Mouse (Mus musculus) kidney, postnatal 25 days (tissue): ENCODE results near the gene Ganc.
A peak's percentile ranks its signal among the peaks of the same experiment; 100 is the strongest.

Experiments used
- DNase-seq, 2 experiments: peaks; one replicate each; pipeline ENCODE4 v3.0.0; 2021; ENCODE audit warnings: mixed read lengths in 2 of 2

Gene Ganc

DNA sequence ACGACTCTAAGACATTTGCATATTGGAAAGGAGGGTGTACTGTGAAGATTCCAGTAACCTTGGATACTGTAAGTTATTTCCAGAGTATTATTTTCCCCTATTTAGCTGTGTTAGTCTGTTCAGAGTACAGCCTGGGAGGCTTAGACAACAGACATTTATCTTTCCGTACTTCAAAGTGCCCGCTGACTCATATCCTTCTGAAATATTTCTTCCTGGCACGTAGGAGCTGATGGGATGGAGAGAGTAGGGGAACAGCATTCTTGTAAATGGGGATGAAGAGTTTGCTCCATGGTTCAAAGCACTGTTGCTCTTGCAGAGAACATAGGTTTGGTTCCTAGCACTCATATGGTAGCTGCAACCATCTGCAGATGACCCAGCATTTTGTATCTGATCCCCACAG lies 48.9 kb downstream of the Ganc start:
- no peak for DNase-seq

- no peak for DNase-seq
Observed at GRCm38 (mm10) chr2:120454987-120455386, 51.3 kb downstream of the Ganc start.

DNA sequence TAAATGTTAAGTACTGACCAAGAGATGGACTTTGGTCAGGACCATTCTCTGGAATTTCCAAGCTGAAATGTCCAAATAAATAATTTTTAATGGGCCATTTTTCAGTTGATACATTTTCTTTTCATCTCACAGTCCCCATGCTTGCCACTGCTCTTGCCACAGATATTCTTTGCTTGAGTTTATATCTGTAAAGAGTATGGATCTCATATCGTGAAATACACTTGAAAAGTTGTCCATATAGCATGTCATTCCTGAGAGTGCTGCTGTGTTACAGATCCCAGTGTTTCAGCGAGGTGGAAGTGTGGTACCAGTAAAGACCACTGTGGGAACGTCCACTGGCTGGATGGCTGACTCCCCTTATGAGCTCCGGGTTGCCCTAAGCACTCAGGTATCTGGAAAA lies 52.0 kb downstream of the Ganc start, which contains the start of gene Capn3:
Gene Capn3, plus strand, starts transcription at position 301 of the 400 bp plus-strand sequence.
- no peak for DNase-seq

GRCm38 (mm10) chr2:120460216-120460615 lies 56.5 kb downstream of the Ganc start:
- no peak for DNase-seq

GRCm38 (mm10) chr2:120463328-120463727 lies 59.6 kb downstream of the Ganc start:
- DNase-seq = no peak

- DNase-seq = no peak
Observed at GRCm38 (mm10) chr2:120464091-120464490, 60.4 kb downstream of the Ganc start.

DNA sequence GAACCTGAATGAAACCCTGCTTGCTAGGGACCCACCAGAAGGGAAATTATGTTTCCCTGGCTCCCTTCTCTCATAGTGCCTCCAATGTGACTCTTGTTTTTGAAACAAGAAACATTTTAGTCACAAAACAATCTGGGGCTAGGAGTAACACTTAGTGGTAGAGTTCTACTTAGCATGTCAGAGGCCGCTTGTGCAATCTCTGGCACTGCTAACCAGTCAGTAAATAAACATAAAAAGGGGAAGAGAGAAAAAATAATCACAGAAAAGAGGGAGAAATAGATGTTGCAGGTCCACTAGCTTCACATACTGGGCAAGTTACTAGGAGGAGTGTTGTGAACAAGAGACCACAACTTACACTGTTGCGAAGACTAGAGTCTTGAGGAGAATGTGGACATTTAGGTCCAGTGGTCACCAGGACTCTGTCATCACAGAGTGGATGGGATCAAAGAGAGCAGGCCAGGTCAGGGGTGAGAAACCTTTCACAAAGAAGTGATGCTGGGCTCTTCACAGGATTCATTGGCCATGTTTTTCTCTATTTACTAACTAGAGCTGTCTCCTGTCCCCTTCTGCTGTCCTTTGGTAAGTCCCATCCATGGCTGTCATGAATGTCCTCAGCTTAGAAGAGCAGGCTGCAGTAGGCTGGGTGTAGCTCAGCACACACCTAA lies 61.2 kb downstream of the Ganc start:
- no peak for DNase-seq

DNA sequence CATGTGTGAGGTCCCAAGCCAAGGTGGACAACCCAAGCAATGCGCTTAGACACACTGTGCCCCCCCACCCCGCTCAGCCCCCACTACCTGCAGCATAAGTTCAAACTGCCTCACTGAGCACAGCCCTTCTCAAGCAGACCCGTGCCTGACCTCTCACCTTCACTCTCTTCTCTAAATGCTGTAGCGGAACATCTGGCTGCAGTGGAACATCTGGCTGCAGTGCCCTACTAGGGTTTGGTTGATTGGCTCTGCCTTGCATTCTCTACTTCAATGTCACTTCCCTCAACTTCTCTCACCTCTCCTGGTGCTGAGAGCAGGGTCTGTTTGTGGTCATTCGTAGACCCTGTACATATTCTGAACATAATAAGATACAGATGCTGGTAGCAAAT lies 61.7 kb downstream of the Ganc start:
- no peak for DNase-seq

DNA sequence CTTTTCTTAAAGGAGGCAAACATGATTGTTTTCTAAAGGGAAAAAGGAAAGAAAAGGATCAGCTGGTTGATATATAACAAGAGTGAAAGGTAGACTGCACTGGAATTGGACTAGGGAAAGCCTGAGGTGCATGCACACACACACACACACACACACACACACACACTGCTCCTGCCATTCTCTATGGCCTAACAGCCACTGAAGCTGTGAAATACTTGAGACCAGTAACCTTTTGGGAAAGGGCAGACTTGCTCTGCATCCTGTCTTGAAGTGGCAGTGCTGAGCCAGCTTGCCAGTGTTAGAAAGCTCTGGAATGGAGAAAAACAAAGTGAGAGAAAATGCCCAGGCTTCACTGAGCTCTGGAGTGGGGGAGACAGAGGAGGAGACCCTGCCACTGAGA lies 64.3 kb downstream of the Ganc start:
- DNase-seq = no peak

DNA sequence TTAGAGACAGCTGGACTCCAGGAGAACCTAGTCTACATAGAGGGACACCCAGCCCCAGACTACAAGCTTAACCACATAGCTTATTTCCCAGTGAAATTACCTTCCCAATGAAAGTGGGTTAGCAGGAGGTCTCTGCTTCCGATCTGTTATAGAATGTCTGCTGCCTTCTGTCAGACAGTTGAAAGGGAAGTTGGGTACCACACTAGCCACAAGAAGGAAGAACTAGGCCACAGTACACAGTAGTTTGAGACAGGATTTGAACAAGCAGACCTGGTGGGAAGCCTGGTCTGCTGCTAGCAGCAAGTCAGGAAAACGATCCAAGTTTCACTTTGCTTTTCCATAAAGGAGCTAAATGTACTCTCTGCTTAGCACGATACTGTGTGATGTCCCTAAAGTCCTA lies 65.5 kb downstream of the Ganc start:
- DNase-seq = no peak

DNA sequence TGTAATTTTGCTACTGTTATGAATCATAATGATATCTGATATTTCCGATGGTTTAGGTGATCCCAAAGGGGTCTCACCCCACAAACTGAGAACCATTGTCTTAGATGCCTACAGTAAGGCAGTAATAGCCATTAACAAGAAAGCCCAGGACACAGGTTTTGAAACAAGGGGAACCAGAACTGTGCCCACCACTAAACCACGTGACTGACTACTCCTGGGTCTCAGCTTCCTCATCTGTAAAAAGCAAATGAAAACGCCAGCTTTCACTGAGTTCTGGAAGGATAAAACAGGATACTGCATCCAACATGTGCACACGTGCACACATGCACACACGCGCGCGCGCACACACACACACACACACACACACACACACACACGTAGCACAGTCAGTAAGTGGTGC lies 66.0 kb downstream of the Ganc start:
- DNase-seq = no peak

GRCm38 (mm10) chr2:120470856-120471255 lies 67.2 kb downstream of the Ganc start:
- DNase-seq = no peak

DNA sequence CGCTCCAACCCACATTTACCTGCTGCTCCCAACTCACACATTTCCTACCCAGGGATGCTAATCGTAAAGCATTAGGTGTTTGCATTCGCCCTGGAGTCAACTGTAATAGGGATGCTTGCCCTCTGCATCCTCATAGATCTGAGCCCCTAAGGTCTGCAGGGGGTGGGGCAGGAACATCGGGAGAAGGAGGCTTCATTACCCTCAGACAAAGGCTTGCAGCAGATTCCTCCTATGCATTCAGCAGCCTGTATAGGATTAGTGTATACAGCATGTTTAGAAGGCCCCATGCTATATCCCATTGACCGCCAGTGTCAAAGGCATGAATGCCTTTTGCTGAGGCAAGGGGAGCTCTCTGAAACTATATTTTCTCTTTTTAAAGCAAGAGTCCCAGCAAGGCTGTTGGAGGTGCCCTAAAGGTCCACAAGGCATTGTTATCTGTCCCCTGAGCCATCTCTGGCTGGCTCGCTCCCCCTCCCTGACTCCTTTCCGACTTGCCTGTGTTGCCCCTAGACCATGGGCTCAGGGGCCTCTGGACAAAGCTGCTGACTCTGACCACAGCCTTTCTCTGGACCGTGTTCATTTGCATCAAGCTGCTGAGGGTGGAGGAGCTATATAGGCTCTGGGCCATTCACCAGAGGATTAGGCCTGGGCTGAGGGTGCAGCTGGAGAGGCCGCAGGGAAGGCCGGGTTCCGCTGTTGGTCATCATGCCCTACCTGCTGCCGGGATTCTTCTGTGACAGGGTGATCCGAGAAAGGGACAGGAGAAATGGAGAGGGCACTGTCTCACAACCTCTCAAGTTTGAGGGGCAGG lies 72.8 kb downstream of the Ganc start:
- DNase-seq = no peak

GRCm38 (mm10) chr2:120478600-120478999 lies 74.9 kb downstream of the Ganc start:
- DNase-seq = peak; percentile 82 to 92

DNA sequence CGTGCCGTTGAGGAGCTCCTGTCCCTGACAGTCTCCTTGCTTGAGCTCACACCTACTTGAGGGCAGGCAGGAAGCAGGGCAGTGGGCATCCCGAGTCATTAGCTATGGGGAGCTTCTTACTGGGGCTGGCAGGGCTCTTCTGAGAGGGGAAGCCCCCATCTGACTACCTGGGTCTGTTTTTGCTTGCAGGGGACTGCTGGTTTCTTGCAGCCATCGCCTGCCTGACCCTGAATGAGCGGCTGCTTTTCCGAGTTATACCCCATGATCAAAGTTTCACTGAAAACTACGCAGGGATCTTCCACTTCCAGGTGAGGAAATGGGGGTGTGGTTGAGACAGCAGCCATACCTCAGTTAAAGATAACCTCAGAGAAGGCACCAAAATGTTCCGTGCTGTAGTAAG lies 78.2 kb downstream of the Ganc start:
- DNase-seq = no peak

DNA sequence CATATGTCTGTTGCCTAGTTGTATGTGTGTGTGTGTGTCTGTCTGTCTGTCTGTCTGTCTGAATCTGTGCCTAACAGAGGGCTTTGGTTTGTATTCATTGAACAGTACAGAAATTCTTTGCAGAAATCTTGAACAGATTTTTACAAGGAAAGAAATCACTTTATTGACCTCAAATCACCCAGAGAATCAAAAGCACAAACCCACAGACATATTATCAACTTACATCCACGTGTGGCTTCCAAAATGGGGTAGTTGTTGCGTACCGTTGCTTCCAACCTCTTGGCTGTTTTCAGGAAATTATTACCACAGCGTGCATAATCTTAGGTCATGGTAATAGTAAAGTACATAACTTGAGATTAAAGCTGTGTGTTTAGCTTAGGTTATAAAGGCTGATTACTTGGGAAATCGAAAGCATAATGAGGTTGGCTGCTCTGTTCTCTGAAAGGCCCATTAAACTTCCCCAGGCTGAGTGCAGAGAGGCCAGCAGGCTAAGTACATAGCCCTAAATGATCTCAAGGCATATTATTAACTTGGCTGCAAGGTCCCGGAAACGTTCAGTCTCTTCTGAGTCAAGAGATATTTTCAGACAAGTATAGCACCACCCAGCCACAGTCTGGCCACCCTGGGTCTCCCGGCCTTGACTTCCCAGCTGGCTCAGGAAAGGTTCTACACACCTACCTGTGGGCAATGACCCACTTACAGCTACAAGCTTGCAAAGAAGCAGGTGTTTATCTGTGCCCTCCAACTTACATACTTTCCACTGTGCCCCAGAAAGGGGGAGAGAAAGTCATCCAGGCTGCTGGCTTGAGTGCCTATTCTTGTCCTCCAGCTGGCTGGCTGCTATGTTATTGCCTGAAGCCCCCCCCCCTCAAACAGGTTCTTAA lies 79.1 kb downstream of the Ganc start:
- DNase-seq = peak; percentile 18 to 42

DNA sequence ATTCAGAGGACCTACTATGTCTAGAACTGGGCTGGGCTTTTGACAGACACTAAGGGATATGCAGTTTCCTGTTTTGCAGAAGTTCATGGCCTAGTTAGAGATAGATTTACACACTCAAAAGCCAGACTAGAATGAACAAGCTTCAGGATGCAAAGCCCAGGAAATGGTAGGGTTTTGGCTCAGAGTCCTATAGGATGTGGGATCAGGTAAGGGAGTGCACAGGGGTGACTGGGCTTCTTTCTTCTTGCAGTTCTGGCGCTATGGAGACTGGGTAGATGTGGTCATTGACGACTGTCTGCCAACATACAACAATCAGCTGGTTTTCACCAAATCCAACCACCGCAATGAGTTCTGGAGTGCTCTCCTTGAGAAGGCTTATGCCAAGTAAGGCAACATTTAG lies 80.5 kb downstream of the Ganc start:
- no peak for DNase-seq

GRCm38 (mm10) chr2:120493254-120493653 lies 89.6 kb downstream of the Ganc start:
- DNase-seq = no peak

GRCm38 (mm10) chr2:120496511-120496910 lies 92.8 kb downstream of the Ganc start:
- DNase-seq = no peak

DNA sequence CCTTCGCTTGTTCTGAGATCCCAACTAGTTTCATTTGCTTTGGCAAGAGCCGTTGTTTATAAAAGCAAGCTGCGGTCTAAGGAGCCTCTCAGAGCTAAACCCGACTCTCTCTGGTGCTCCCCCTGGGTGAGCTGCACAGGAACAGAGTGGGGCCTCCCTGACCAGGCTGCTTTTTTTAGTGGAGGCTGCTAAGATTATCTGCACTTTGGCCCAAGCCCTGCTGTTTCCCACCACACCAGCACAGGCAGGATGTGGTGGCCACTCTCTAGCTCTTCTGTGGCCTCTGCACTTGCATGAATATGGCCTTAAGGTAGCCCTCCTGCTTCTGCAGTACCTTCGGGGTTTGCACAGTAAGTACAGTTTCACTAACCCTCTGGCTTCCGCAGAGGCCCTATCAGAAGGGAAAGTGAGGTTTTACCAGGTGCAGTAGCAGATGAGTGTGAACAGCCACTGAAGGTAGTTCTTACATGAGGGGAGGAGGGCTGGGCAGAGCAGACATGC lies 96.3 kb downstream of the Ganc start:
- no peak for DNase-seq

GRCm38 (mm10) chr2:120501136-120501918 lies 97.6 kb downstream of the Ganc start:
- no peak for DNase-seq

DNA sequence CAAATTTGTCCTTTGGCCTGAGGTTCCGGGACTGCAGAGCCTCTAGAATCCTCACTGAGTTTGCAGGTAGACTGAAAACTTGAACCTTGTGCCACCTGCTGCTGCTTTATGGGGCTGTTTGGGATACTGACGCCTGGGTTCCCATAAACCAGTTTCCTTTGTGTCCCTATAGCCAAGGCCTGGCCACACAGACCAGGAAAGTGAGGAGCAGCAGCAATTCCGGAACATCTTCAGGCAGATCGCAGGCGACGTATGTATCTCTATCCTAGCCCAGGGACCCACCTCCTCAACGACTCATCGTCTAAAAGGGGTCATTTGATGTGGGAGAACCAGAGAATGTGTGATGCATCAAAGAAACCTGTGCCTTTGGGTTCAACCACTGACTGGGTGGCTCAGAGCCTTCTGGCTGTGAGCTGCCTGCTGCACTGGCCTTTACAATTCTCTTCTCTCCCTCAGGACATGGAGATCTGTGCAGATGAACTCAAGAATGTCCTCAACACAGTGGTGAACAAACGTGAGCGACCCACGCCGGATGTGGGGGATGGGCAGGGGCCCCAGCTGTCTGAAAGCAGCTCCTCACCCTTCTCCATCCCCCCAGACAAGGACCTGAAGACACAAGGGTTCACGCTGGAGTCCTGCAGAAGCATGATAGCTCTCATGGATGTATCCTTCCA lies 98.4 kb downstream of the Ganc start:
- no peak for DNase-seq
